Mouse (Mus musculus): ENCODE measurements around the gene Rnf224.

DNA sequence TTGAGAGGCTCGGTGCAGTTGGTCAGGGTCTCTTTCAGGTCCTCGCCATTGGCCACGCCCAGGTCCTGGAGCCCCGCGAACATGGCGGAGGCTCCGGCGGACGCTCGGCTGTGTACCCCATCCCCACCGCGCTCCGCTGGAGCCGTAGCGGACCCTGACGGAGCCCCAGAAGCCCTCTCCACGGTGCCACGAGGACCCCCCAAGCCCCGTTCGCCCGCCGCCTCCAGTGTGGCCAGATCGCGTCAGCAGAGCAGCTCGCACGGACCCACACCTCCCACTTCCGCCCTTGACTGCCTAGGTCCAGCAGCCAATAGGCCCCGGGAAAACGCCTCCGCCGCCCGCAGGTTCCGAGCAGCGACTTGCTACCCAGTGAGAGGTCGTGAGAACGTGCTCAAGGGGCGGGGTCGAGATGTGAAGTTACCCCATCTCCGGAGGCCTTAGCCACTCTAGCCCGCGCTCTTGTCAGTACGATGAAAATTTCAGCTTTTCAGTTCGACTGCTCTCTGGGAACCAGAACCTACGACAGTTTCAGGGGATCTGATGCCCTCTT is 25.4 kb downstream of the Rnf224 start, which contains the start of gene Nelfb:
- peak; percentile 88 for TF ChIP-seq POLR2A (IDR thresholded peaks at IDR 0.05; ENCODE audit: low read depth, low read length)
- no peak for TF ChIP-seq CTCF (conservative IDR thresholded peaks at IDR 0.05 in 1 of 2, IDR thresholded peaks at IDR 0.05 in 1 of 2; ENCODE audit: low read depth in 2 of 2, low read length in 2 of 2)
- peak; percentile 74 for TF ChIP-seq MAX (IDR thresholded peaks at IDR 0.05; ENCODE audit: low read length)
- peak; percentile 74 for TF ChIP-seq MEF2A (IDR thresholded peaks at IDR 0.05; ENCODE audit: borderline replicate concordance, low read depth, low read length)
- 0 out of 2 replicates have a peak, but pooled peaks have one; percentile 2 for TF ChIP-seq USF1 (IDR thresholded peaks at IDR 0.05; ENCODE audit: low read depth, low read length)

All from CH12.LX (cell line).